Mouse (Mus musculus): ENCODE measurements at regions not wholly inside any gene's neighbourhood (a gene's known extent, or its start where the extent isn't known, plus 50 kb on each side); places are given as distances from the start of the nearest gene placed in this dataset.
A peak's percentile ranks its signal among the peaks of the same experiment; 100 is the strongest.

- ATAC-seq (no peak), DNase-seq (no peak)
- Histone ChIP-seq H3K9me3 (ENCODE audit: low read length) (no peaks in the 10 kb centered on the region), H3K9ac (replicated peaks) (no peak overlapping the region), H3K4me3 (ENCODE audit: low read depth, low read length) (no peak overlapping the region), H3K27ac (ENCODE audit: low read depth) (no peak overlapping the region), H3K27me3 (ENCODE audit: insufficient read depth, low read length) (no peaks in the 10 kb centered on the region), H3K36me3 (replicated peaks; ENCODE audit: insufficient read depth, low read length) (no peaks in the 10 kb centered on the region), H3K4me1 (ENCODE audit: insufficient read depth) (no peaks in the 10 kb centered on the region), H3K4me2 (ENCODE audit: low read depth, low read length) (no peak overlapping the region)
- no peak for TF ChIP-seq EP300 (IDR thresholded peaks at IDR 0.05; ENCODE audit: low read depth)
- TF ChIP-seq CTCF (IDR thresholded peaks at IDR 0.05; ENCODE audit: low read depth), result no peak
- WGBS (ENCODE audit: insufficient replicate concordance), result 73% methylated on average over 6 of the region's 6 CpGs
These were observed 111.2 kb upstream of the Spred1 start for GRCm38 (mm10) chr2:117010001-117010400.

- Histone ChIP-seq H3K9me3 (ENCODE audit: low read length) (no peaks in the 10 kb centered on the region), H3K4me3 (ENCODE audit: low read depth, low read length) (no peak overlapping the region), H3K4me2 (ENCODE audit: low read depth, low read length) (no peak overlapping the region), H3K36me3 (replicated peaks; ENCODE audit: insufficient read depth, low read length) (no peaks in the 10 kb centered on the region), H3K27ac (ENCODE audit: low read depth) (no peak overlapping the region), H3K9ac (replicated peaks) (no peak overlapping the region), H3K27me3 (ENCODE audit: insufficient read depth, low read length) (no peaks in the 10 kb centered on the region), H3K4me1 (ENCODE audit: insufficient read depth) (no peaks in the 10 kb centered on the region)
- TF ChIP-seq EP300 (IDR thresholded peaks at IDR 0.05; ENCODE audit: low read depth), result no peak
- no peak for TF ChIP-seq CTCF (IDR thresholded peaks at IDR 0.05; ENCODE audit: low read depth)
- DNase-seq (no peak), ATAC-seq (no peak)
These were observed 110.2 kb upstream of the Spred1 start for GRCm38 (mm10) chr2:117010942-117011341.

GRCm38 (mm10) chr2:117017921-117018651, 103.1 kb upstream of the Spred1 start:
- no peaks in the 10 kb centered on the region for H3K27me3 ChIP-seq (ENCODE audit: insufficient read depth, low read length)
- no peak overlapping the region for H3K4me3 ChIP-seq (ENCODE audit: low read depth, low read length)
- no peaks in the 10 kb centered on the region for H3K9me3 ChIP-seq (ENCODE audit: low read length)
- peak; percentile 73 for ATAC-seq
- H3K4me1 ChIP-seq (ENCODE audit: insufficient read depth), result no peaks in the 10 kb centered on the region
- peak overlapping the region; percentile 72 for H3K27ac ChIP-seq (ENCODE audit: low read depth)
- H3K9ac ChIP-seq (replicated peaks), result no peak overlapping the region
- DNase-seq, result peak; percentile 15
- H3K36me3 ChIP-seq (replicated peaks; ENCODE audit: insufficient read depth, low read length), result no peaks in the 10 kb centered on the region
- WGBS (ENCODE audit: insufficient replicate concordance), result 58% methylated on average over 12 of the region's 12 CpGs
- TF ChIP-seq CTCF (IDR thresholded peaks at IDR 0.05; ENCODE audit: low read depth) (no peak), EP300 (IDR thresholded peaks at IDR 0.05; ENCODE audit: low read depth) (no peak)
- no peak overlapping the region for H3K4me2 ChIP-seq (ENCODE audit: low read depth, low read length)

GRCm38 (mm10) chr2:117018917-117019538, 102.1 kb upstream of the Spred1 start:
- Histone ChIP-seq H3K4me3 (ENCODE audit: low read depth, low read length) (no peak overlapping the region), H3K9me3 (ENCODE audit: low read length) (no peaks in the 10 kb centered on the region), H3K9ac (replicated peaks) (no peak overlapping the region), H3K27ac (ENCODE audit: low read depth) (peak overlapping the region; percentile 66), H3K4me1 (ENCODE audit: insufficient read depth) (no peaks in the 10 kb centered on the region), H3K27me3 (ENCODE audit: insufficient read depth, low read length) (no peaks in the 10 kb centered on the region), H3K36me3 (replicated peaks; ENCODE audit: insufficient read depth, low read length) (no peaks in the 10 kb centered on the region), H3K4me2 (ENCODE audit: low read depth, low read length) (no peak overlapping the region)
- TF ChIP-seq CTCF (IDR thresholded peaks at IDR 0.05; ENCODE audit: low read depth) (no peak), EP300 (IDR thresholded peaks at IDR 0.05; ENCODE audit: low read depth) (0 out of 2 replicates have a peak, but pooled peaks have one; percentile 37)
- DNase-seq, result peak; percentile 55
- ATAC-seq, result peak; percentile 64; the same call in 1 of the 2 replicates
- WGBS (ENCODE audit: insufficient replicate concordance), result 30% methylated on average over 6 of the region's 6 CpGs

GRCm38 (mm10) chr2:117019552-117019951, 101.6 kb upstream of the Spred1 start:
- H3K36me3 ChIP-seq (replicated peaks; ENCODE audit: insufficient read depth, low read length), result no peaks in the 10 kb centered on the region
- TF ChIP-seq CTCF (IDR thresholded peaks at IDR 0.05; ENCODE audit: low read depth), result no peak
- no peak for TF ChIP-seq EP300 (IDR thresholded peaks at IDR 0.05; ENCODE audit: low read depth)
- H3K4me1 ChIP-seq (ENCODE audit: insufficient read depth), result no peaks in the 10 kb centered on the region
- no peak overlapping the region for H3K4me2 ChIP-seq (ENCODE audit: low read depth, low read length)
- no peaks in the 10 kb centered on the region for H3K9me3 ChIP-seq (ENCODE audit: low read length)
- DNase-seq (no peak), ATAC-seq (no peak)
- no peaks in the 10 kb centered on the region for H3K27me3 ChIP-seq (ENCODE audit: insufficient read depth, low read length)
- no peak overlapping the region for H3K9ac ChIP-seq (replicated peaks)
- H3K27ac ChIP-seq (ENCODE audit: low read depth), result no peak overlapping the region
- H3K4me3 ChIP-seq (ENCODE audit: low read depth, low read length), result no peak overlapping the region
- WGBS (ENCODE audit: insufficient replicate concordance), result 83% methylated on average over 1 of the region's 1 CpGs

GRCm38 (mm10) chr2:117021787-117022186, 99.4 kb upstream of the Spred1 start:
- no peaks in the 10 kb centered on the region for H3K9me3 ChIP-seq (ENCODE audit: low read length)
- H3K9ac ChIP-seq (replicated peaks), result no peak overlapping the region
- no peak overlapping the region for H3K27ac ChIP-seq (ENCODE audit: low read depth)
- 51% methylated on average over 6 of the region's 6 CpGs for WGBS (ENCODE audit: insufficient replicate concordance)
- H3K4me1 ChIP-seq (ENCODE audit: insufficient read depth), result no peaks in the 10 kb centered on the region
- no peak for ATAC-seq
- H3K4me2 ChIP-seq (ENCODE audit: low read depth, low read length), result no peak overlapping the region
- TF ChIP-seq CTCF (IDR thresholded peaks at IDR 0.05; ENCODE audit: low read depth), result no peak
- no peak for TF ChIP-seq EP300 (IDR thresholded peaks at IDR 0.05; ENCODE audit: low read depth)
- H3K36me3 ChIP-seq (replicated peaks; ENCODE audit: insufficient read depth, low read length), result no peaks in the 10 kb centered on the region
- no peak for DNase-seq
- H3K4me3 ChIP-seq (ENCODE audit: low read depth, low read length), result no peak overlapping the region
- H3K27me3 ChIP-seq (ENCODE audit: insufficient read depth, low read length), result no peaks in the 10 kb centered on the region
